Mouse (Mus musculus): ENCODE results near the gene Kcnh2. TPM values are rescaled to one million over a fixed set of nuclear protein-coding genes. Genes with fewer than 3 reads are reported as not detected.
A peak's percentile ranks its signal among the peaks of the same experiment; 100 is the strongest.

Kcnh2 gene
- polyA plus RNA-seq, 1 experiment from 2014 or later = 11.9 TPM

DNA sequence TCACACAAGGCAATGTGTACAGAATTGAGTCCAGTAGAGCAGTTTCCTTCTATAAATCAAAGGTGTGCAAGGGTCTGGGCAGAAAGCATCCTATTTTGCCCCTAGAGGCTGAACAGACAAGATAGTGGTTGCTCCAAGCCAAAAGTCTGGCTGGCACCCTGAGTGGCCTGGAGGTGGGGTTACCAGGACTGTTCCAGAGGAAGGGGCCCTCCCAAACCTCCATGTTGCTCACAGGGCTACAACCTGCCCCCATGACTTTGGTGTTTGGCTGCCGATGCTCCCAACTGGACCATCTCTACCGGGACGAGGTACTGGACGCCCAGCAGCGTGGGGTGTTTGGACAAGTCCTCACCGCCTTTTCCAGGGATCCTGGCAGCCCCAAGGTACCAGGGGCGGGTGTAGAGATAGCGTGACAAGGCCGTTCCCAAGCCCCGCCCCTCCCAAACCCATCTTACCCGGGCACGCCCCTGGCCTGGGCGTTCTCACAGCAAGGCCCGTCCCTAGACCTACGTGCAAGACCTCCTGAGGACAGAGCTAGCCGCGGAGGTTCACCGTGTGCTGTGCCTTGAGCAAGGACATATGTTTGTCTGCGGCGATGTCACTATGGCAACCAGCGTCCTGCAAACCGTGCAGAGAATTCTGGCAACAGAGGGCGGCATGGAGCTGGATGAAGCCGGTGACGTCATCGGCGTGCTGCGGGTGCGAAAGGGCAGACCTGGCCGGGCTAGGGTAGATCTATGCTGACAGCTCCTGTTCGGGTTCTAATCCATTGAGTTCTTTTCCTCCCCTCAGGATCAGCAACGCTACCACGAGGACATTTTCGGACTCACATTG, 31.8 kb upstream of the Kcnh2 start:
- Histone ChIP-seq H3K4me3 (ENCODE audit: low read depth, low read length) (peak overlapping the region; percentile 34), H3K27ac (ENCODE audit: low read depth, low read length) (no peak overlapping the region), H3K27me3 (ENCODE audit: control insufficient read depth, insufficient read depth, low read length) (peaks cover 18% of the 10 kb centered on the region), H3K4me2 (replicated peaks; ENCODE audit: low read depth, low read length) (peak overlapping the region; percentile 60), H3K4me1 (replicated peaks; ENCODE audit: control insufficient read depth, insufficient read depth, low read length) (peaks cover 6% of the 10 kb centered on the region), H3K9me3 (ENCODE audit: control insufficient read depth, low read length) (no peaks in the 10 kb centered on the region), H3K36me3 (ENCODE audit: control insufficient read depth, insufficient read depth, low read length) (no peaks in the 10 kb centered on the region), H3K9ac (ENCODE audit: low read depth, low read length) (peak overlapping the region; percentile 37; the same call in 1 of the 2 replicates)
- WGBS = 1% methylated on average over 34 of the region's 34 CpGs
- ATAC-seq (ENCODE audit: low FRiP score) (peak; percentile 84), DNase-seq (ENCODE audit: low spot score) (peak; percentile 94)

- Histone ChIP-seq H3K36me3 (ENCODE audit: control insufficient read depth, insufficient read depth, low read length) (no peaks in the 10 kb centered on the region), H3K4me1 (replicated peaks; ENCODE audit: control insufficient read depth, insufficient read depth, low read length) (no peaks in the 10 kb centered on the region), H3K27ac (ENCODE audit: low read depth, low read length) (no peak overlapping the region), H3K9ac (ENCODE audit: low read depth, low read length) (no peak overlapping the region), H3K4me3 (ENCODE audit: low read depth, low read length) (no peak overlapping the region), H3K4me2 (replicated peaks; ENCODE audit: low read depth, low read length) (no peak overlapping the region), H3K9me3 (ENCODE audit: control insufficient read depth, low read length) (no peaks in the 10 kb centered on the region), H3K27me3 (ENCODE audit: control insufficient read depth, insufficient read depth, low read length) (peaks cover 6% of the 10 kb centered on the region; the same call in 1 of the 2 replicates)
- 60% methylated on average over 2 of the region's 2 CpGs for WGBS
- no peak for DNase-seq (ENCODE audit: low spot score)
- ATAC-seq (ENCODE audit: low FRiP score) = no peak
Observed at GRCm38 (mm10) chr5:24381988-24382387, 30.6 kb upstream of the Kcnh2 start.

DNA sequence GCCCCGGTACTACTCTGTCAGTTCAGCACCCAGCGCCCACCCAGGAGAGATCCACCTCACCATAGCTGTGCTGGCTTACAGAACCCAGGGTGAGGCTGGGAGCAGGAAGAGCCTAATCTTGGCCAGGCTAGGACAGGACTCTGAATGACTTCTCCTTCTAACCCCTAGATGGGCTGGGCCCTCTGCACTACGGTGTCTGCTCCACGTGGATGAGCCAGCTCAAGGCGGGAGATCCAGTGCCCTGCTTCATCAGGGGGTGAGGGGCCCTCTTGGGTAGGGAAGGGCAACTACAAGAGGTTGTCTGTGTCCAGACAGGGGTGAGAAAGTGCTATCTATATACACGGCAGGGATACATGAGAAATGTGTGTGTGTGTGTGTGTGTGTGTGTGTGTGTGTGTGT, 30.1 kb upstream of the Kcnh2 start:
- 64% methylated on average over 6 of the region's 6 CpGs for WGBS
- no peak for DNase-seq (ENCODE audit: low spot score)

GRCm38 (mm10) chr5:24380499-24380898, 29.1 kb upstream of the Kcnh2 start:
- H3K36me3 ChIP-seq (ENCODE audit: control insufficient read depth, insufficient read depth, low read length) = no peaks in the 10 kb centered on the region
- no peak overlapping the region for H3K27ac ChIP-seq (ENCODE audit: low read depth, low read length)
- no peak for ATAC-seq (ENCODE audit: low FRiP score)
- H3K4me2 ChIP-seq (replicated peaks; ENCODE audit: low read depth, low read length) = no peak overlapping the region
- no peak overlapping the region for H3K9ac ChIP-seq (ENCODE audit: low read depth, low read length)
- H3K4me1 ChIP-seq (replicated peaks; ENCODE audit: control insufficient read depth, insufficient read depth, low read length) = no peaks in the 10 kb centered on the region
- no peak overlapping the region for H3K4me3 ChIP-seq (ENCODE audit: low read depth, low read length)
- no peak for DNase-seq (ENCODE audit: low spot score)
- WGBS = 90% methylated on average over 4 of the region's 4 CpGs
- H3K9me3 ChIP-seq (ENCODE audit: control insufficient read depth, low read length) = no peaks in the 10 kb centered on the region
- no peaks in the 10 kb centered on the region for H3K27me3 ChIP-seq (ENCODE audit: control insufficient read depth, insufficient read depth, low read length)

More for the DNA sequence above, 30.1 kb upstream of the Kcnh2 start:
- no peaks in the 10 kb centered on the region for H3K4me1 ChIP-seq (replicated peaks; ENCODE audit: control insufficient read depth, insufficient read depth, low read length)
- ATAC-seq (ENCODE audit: low FRiP score) = no peak
- H3K4me3 ChIP-seq (ENCODE audit: low read depth, low read length) = no peak overlapping the region
- H3K9ac ChIP-seq (ENCODE audit: low read depth, low read length) = no peak overlapping the region
- H3K36me3 ChIP-seq (ENCODE audit: control insufficient read depth, insufficient read depth, low read length) = no peaks in the 10 kb centered on the region
- peaks cover under 1% of the 10 kb centered on the region; the same call in 1 of the 2 replicates for H3K27me3 ChIP-seq (ENCODE audit: control insufficient read depth, insufficient read depth, low read length)
- H3K4me2 ChIP-seq (replicated peaks; ENCODE audit: low read depth, low read length) = no peak overlapping the region
- no peak overlapping the region for H3K27ac ChIP-seq (ENCODE audit: low read depth, low read length)
- H3K9me3 ChIP-seq (ENCODE audit: control insufficient read depth, low read length) = no peaks in the 10 kb centered on the region

DNA sequence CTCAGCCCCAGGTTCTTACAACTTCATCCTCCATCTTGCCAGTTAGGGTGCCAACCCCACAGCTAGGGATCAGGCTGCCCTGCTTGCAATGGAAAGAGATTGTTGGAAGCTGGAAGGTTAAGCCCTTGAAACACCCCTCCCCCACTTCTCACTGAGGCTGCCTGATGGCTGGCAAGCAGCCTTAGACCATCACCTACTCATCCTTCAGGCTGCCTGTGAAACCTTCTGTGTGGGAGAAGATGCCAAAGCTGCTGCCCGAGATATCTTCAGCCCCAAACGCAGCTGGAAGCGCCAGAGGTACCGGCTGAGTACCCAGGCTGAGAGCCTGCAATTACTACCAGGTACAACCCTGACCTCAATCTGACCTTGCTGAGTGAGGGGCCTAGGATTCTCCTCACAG, 28.1 kb upstream of the Kcnh2 start:
- no peak overlapping the region for H3K4me3 ChIP-seq (ENCODE audit: low read depth, low read length)
- no peaks in the 10 kb centered on the region for H3K36me3 ChIP-seq (ENCODE audit: control insufficient read depth, insufficient read depth, low read length)
- DNase-seq (ENCODE audit: low spot score) (no peak), ATAC-seq (ENCODE audit: low FRiP score) (no peak)
- H3K27ac ChIP-seq (ENCODE audit: low read depth, low read length) = no peak overlapping the region
- WGBS = 77% methylated on average over 4 of the region's 4 CpGs
- no peaks in the 10 kb centered on the region for H3K9me3 ChIP-seq (ENCODE audit: control insufficient read depth, low read length)
- no peaks in the 10 kb centered on the region for H3K27me3 ChIP-seq (ENCODE audit: control insufficient read depth, insufficient read depth, low read length)
- H3K4me1 ChIP-seq (replicated peaks; ENCODE audit: control insufficient read depth, insufficient read depth, low read length) = no peaks in the 10 kb centered on the region
- H3K4me2 ChIP-seq (replicated peaks; ENCODE audit: low read depth, low read length) = no peak overlapping the region
- no peak overlapping the region for H3K9ac ChIP-seq (ENCODE audit: low read depth, low read length)

DNA sequence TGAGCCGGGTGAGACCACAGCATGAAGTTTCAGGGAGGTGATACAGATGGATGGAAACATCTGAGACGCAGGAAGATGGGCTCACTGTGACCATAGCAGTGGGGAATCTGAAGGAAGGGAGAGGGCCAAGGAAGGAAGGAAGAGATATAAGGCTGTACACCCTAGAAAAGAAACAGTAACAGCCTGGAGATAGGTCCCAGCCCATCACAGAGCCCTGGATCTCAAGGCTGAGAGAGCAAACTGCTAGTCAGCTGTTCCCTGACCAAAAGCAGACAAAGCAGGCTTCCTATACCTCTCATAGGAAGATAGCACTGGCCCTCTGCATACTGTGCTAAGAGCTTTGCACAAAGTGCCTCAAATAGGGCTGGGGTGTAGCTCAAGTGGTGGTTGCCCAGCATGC, 27.3 kb upstream of the Kcnh2 start:
- 73% methylated on average over 2 of the region's 2 CpGs for WGBS
- no peaks in the 10 kb centered on the region for H3K36me3 ChIP-seq (ENCODE audit: control insufficient read depth, insufficient read depth, low read length)
- H3K4me3 ChIP-seq (ENCODE audit: low read depth, low read length) = no peak overlapping the region
- H3K27ac ChIP-seq (ENCODE audit: low read depth, low read length) = no peak overlapping the region
- no peaks in the 10 kb centered on the region for H3K9me3 ChIP-seq (ENCODE audit: control insufficient read depth, low read length)
- no peaks in the 10 kb centered on the region for H3K27me3 ChIP-seq (ENCODE audit: control insufficient read depth, insufficient read depth, low read length)
- no peaks in the 10 kb centered on the region for H3K4me1 ChIP-seq (replicated peaks; ENCODE audit: control insufficient read depth, insufficient read depth, low read length)
- no peak for ATAC-seq (ENCODE audit: low FRiP score)
- H3K4me2 ChIP-seq (replicated peaks; ENCODE audit: low read depth, low read length) = no peak overlapping the region
- DNase-seq (ENCODE audit: low spot score) = no peak
- no peak overlapping the region for H3K9ac ChIP-seq (ENCODE audit: low read depth, low read length)

DNA sequence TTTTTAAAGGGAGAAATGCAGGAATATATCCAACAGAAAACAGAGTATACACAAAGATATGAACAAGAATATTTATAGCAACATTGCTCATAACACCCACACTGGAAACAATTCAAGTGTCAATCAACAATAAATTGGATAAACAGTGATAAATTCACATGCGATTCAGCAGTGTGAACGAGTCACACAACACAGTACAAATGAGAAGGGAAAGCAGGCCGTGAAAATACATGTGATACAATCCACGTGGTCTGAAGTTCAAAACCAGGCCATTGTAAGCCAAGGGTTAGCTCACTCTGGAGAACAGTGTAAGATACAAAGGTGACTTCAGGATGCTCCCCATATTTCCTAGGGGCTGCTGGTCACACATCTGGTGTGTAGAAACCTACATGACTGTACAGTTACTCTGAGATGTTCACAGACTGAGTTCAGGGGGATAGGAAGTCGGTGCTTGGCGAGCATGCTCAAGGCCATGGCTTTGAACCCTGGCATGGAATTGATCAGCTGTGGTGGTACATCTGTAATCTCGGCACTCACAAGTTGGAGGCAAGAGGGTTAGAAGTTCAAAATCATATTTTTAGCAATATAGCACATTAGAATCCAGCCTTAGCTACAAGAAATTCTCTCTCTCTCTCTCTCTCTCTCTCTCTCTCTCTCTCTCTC, 23.4 kb upstream of the Kcnh2 start:
- Histone ChIP-seq H3K4me3 (ENCODE audit: low read depth, low read length) (no peak overlapping the region), H3K36me3 (ENCODE audit: control insufficient read depth, insufficient read depth, low read length) (no peaks in the 10 kb centered on the region), H3K9me3 (ENCODE audit: control insufficient read depth, low read length) (no peaks in the 10 kb centered on the region), H3K27ac (ENCODE audit: low read depth, low read length) (no peak overlapping the region), H3K9ac (ENCODE audit: low read depth, low read length) (no peak overlapping the region), H3K27me3 (ENCODE audit: control insufficient read depth, insufficient read depth, low read length) (no peaks in the 10 kb centered on the region), H3K4me1 (replicated peaks; ENCODE audit: control insufficient read depth, insufficient read depth, low read length) (no peaks in the 10 kb centered on the region), H3K4me2 (replicated peaks; ENCODE audit: low read depth, low read length) (no peak overlapping the region)
- ATAC-seq (ENCODE audit: low FRiP score) (no peak), DNase-seq (ENCODE audit: low spot score) (no peak)
- 87% methylated on average over 7 of the region's 7 CpGs for WGBS

DNA sequence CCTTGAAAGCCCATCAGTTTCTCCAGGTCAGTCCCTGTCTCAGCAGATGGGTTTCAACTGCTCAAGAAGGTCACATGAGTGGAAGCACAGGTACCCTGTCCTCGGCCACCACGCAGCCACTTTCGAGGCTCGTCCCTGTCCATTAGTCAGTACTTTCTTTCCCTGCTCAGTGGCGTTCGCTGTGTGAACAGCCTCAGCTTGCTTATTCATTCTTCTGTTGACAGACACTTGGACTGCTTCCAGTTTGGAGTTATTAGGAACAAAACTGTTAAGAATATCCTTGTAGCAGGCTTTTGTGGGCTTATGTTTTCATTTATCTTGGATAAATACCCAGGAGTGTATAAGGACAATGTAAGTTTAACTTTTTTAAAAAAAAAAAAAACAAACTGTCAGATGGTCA, 22.8 kb upstream of the Kcnh2 start:
- 82% methylated on average over 6 of the region's 6 CpGs for WGBS
- Histone ChIP-seq H3K27ac (ENCODE audit: low read depth, low read length) (no peak overlapping the region), H3K9me3 (ENCODE audit: control insufficient read depth, low read length) (no peaks in the 10 kb centered on the region), H3K36me3 (ENCODE audit: control insufficient read depth, insufficient read depth, low read length) (no peaks in the 10 kb centered on the region), H3K4me3 (ENCODE audit: low read depth, low read length) (no peak overlapping the region), H3K4me2 (replicated peaks; ENCODE audit: low read depth, low read length) (no peak overlapping the region), H3K4me1 (replicated peaks; ENCODE audit: control insufficient read depth, insufficient read depth, low read length) (no peaks in the 10 kb centered on the region), H3K27me3 (ENCODE audit: control insufficient read depth, insufficient read depth, low read length) (no peaks in the 10 kb centered on the region), H3K9ac (ENCODE audit: low read depth, low read length) (no peak overlapping the region)
- ATAC-seq (ENCODE audit: low FRiP score) (no peak), DNase-seq (ENCODE audit: low spot score) (no peak)

- Histone ChIP-seq H3K4me3 (ENCODE audit: low read depth, low read length) (no peak overlapping the region), H3K36me3 (ENCODE audit: control insufficient read depth, insufficient read depth, low read length) (no peaks in the 10 kb centered on the region), H3K27me3 (ENCODE audit: control insufficient read depth, insufficient read depth, low read length) (no peaks in the 10 kb centered on the region), H3K9ac (ENCODE audit: low read depth, low read length) (no peak overlapping the region), H3K27ac (ENCODE audit: low read depth, low read length) (no peak overlapping the region), H3K9me3 (ENCODE audit: control insufficient read depth, low read length) (no peaks in the 10 kb centered on the region), H3K4me1 (replicated peaks; ENCODE audit: control insufficient read depth, insufficient read depth, low read length) (no peaks in the 10 kb centered on the region), H3K4me2 (replicated peaks; ENCODE audit: low read depth, low read length) (no peak overlapping the region)
- no peak for DNase-seq (ENCODE audit: low spot score)
- no peak for ATAC-seq (ENCODE audit: low FRiP score)
- 78% methylated on average over 5 of the region's 5 CpGs for WGBS
Observed at GRCm38 (mm10) chr5:24373807-24374206, 22.4 kb upstream of the Kcnh2 start.
